Mouse (Mus musculus) cerebellum, adult 2 months (tissue): ENCODE measurements around the gene Lama2.

Source experiments
- CTCF ChIP-seq: fragments of 200-500 bp; IDR thresholded peaks from 2 replicates; pipeline ENCODE4 v1.5.1; 2011; ENCODE audit warnings: low read depth, mild to moderate bottlenecking, control low read depth, low read length, moderate library complexity, borderline replicate concordance; ENCODE audit not compliant: insufficient read depth
- POLR2A ChIP-seq: fragments of 200-500 bp; IDR thresholded peaks from 2 replicates; pipeline ENCODE4 v1.6.1; 2011; ENCODE audit warnings: low read length, control low read depth, borderline replicate concordance; ENCODE audit not compliant: insufficient read depth

DNA sequence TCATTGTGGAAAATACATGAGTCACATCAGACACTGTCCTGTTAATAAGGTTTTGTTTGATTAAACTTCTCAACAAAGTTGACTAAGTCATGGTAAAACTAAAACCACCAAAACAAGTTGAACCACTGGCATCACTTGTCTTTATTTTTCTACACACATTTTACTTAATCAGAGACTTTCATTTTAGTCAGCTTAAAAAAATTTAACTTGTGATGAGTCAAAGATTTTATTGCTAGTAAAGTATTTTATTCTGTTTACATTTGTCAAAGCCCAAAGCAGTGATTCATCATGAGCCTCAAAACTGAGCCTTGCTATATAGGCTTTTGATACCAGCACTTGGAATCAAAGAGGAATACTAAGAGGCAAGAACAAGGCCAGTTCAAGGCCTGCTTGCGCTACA is 369.8 kb downstream of the Lama2 start:
- TF ChIP-seq CTCF = no peak
- no peak for TF ChIP-seq POLR2A
